Mouse (Mus musculus) gastrocnemius, postnatal 10 days (tissue): ENCODE results near the gene Fbxl12. TPM values are rescaled to one million over a fixed set of nuclear protein-coding genes. Genes with fewer than 3 reads are reported as not detected.
"Not testable (repeated sequence)": the region's sequence is repeated elsewhere in the genome, so short reads cannot be mapped to it uniquely, and the experiment has no call there.

Experiments
- DNase-seq: peaks from one replicate; pipeline ENCODE4 v3.0.0; 2021; ENCODE audit warnings: mixed read lengths
- total RNA-seq, 2 experiments: library from RNA; stranded (reverse); gene quantifications; 2 replicates each; pipeline ENCODE4 v1.2.3; 2021

Gene Fbxl12
- total RNA-seq, 2 experiments from 2014 or later, result 8.1 to 12.0 TPM

DNA sequence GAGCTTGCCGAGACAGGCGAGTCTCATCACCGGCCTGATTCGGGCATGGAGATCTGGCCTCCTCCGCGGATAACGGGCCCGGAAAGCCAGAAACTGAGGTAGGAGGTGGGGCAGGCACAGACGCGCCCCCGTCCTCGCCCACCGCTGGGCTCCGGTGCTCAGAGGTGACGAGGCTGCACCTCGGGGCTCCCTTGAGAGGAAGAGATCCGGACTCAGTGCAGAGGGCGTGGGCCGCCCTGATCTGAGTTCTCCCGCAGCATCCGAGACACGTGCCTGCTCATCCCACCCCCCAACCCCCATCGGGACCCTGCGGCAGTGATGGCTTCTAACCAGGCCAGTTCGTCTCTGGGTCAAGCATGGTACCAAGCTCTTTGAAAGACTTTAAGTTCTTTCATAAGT lies 7.7 kb upstream of the Fbxl12 start:
- no peak for DNase-seq

DNA sequence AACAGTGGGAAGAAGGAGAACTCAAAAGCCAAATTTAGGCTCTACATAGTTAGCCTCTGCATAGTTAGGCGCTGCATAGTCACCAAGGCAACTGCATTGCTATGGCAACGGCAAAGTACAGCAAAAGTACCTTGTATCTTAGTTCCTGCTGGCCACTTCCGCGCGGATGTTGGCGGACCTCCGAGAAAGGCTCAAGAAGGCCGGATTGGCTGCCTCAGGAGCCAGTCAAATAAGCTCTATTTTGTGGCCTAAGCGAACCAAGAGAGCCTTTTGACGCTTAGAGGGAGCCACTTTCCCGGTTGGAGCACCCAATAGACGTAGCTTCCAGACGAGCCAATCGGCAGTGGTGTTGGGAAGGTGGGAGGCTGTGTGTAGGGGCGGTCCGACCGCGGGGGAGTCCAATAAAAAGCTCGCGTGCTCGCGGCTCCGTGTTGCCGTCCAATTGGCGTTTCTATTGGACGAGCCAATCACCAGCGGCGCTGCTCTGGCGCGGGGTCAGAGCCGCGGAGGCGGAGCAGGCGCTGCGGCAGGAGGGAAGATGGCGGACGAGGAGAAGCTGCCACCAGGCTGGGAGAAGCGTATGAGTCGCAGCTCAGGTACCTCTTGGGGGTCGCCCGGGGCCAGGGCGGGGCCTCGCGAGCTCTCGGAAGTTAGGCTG lies 7.2 kb upstream of the Fbxl12 start, which contains the start of gene Pin1:
Pin1 (plus strand) TSS at position 494 of the 658 bp plus-strand sequence.
- DNase-seq, result peak; percentile 95

DNA sequence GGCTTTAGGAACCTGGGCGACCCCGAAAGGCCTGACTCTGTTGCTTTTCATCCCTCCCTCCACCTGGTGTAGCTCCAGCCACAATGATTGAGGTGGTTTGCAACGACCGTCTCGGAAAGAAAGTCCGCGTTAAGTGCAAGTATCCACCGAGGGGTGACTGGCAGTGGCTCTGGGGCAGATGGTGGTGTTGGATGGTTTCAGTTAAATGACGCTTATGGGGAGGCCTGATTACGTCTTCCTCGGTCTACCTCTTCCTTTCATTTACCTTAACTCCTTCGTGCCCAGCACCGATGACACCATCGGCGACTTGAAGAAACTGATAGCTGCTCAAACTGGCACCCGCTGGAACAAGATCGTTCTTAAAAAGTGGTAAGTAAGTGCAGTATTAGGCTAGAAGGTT lies 554 bp upstream of the Fbxl12 start:
- DNase-seq, result no peak

DNA sequence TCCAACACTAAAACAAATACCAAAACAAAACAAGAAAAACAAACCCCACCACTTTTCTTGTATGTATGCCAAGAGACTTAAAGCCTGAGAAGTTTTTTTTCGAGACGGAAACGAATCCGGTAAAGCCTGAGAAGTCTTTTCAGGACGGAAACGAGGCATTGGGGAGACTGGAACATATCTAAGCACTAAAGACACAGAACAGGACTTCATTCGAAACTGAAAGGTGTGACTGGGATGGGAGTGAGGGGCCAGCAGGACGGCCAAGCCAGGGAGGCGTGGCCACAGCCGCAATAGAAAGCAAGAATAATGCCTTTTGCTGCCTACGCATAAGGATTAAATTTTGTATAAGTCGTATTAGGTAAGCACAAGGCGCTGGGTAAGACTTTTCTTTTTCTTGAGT lies 786 bp downstream of the Fbxl12 start:
- no peak for DNase-seq

DNA sequence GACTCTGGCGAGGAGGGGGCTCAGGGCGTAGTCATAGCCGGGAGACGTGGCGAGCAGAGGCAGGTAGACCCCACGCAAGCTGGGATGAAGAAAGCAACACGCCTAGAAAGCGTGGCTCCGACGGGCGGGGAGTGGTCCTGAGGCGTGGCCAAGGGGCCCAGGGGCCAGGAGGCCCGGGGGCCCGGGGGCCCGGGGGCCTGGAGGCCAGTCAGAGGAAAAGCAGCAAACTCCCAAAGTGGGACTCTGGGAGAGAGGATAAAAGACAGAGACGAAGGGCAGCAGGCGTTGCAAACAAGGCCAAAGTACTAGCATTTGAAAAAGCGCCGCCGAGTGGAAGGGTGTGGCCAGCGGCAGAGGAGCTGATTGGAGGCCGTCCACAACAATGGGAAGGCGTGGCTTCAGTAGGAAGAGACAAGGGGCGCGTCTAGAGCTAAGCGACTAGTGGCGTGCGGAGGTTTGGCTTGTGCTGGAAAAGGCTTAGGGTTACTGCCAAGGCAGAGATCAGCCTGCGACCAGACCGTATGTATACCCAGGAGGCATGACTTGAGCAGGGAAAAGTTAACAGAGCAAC lies 1.6 kb downstream of the Fbxl12 start:
- DNase-seq, result peak; percentile 81

DNA sequence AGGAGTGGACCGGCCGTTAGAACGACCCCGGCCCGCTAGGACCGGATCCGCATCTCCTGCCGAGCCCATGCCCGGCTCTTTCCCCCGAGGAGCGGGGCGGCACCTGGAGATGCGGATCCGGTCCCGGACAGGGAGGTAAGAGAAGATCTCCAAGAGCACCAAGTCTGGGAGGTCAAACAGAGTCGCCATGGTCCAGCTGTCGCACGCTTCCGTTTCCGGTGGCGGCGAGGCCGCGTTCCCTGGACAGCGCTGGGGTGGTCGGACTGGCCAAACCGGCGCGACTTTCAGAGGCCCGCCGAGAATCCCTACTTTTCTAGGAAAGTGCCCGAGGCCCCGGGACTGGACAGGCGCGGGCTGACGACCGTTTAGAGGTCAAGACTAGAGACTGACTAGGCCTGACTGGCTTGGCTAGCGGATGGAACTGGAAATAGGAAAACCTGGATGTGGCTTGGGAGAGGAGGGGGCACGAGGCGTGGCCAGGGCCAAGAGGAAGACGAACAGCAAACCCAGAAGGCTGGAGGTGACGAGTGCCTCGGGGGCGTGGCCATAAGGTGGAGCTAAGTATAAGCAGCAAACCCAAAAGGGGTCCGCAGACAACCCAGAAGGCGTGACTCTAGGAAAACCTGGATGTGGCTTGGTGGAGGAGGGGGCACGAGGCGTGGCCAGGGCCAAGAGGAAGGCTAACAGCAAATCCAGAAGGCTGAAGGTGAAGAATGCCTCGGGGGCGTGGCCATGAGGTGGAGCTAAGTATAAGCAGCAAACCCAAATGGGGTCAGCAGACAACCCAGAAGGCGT lies 2.3 kb downstream of the Fbxl12 start, which contains the start of gene Ubl5:
Ubl5 (plus strand) TSS at position 778 of the 795 bp plus-strand sequence.
- peak; percentile 86 for DNase-seq

DNA sequence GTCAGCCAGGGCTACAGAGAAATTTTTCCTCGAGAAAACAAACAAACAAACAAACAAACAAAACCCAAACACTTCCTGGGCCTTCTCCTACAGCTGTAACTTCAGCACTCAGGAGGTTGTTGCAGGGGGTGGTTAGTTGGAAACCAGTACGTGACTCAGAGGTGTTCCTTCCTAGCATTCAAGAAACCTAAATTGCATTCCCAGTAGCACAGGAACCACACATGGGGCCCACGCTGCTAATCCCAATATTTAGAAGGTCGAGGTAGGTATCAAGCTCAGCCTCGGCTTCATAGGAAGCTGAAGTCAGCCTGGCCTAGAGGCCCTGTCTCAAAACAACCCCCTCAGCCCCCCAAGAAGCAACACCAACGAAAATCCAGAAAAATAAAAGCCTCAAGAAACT lies 3.1 kb downstream of the Fbxl12 start:
- DNase-seq, result no peak

DNA sequence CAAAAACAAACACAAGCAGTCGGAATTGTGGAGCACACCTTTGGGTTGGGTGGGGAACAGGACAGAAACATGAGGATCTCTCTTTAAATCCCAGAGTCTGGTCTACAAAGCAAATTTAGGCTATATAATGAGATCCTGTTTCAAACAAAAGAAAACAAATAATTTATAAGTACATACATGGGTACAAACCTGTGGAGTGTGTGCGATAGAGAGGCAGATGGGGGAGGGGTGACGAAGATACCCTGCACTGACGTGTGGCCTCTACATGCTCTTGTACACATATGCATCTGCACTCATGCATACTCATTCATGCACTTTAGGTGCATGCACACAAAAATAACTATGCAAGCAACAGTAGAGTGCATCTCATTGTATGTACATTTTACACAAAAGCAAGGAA lies 5.1 kb downstream of the Fbxl12 start:
- DNase-seq, result no peak

DNA sequence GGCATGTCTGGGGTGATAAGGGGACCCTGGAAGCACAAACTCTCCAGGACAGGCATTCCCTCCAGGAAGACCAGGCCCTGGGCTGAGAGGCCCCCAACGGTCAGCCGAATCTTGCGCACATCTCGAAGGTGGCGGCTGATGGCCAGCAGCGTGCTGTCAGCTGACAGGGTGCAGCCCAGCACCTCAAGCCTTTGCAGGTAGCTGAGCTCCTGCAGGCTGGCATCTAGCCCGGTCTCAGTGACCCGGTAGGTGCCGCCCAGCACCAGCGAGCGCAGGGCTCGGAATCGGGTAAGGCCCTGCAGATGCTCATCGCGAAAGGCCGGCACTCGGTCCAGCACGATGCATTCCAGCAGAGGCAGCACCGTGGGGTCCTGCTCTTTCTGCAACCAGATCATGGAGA lies 6.0 kb downstream of the Fbxl12 start:
- DNase-seq, result no peak

DNA sequence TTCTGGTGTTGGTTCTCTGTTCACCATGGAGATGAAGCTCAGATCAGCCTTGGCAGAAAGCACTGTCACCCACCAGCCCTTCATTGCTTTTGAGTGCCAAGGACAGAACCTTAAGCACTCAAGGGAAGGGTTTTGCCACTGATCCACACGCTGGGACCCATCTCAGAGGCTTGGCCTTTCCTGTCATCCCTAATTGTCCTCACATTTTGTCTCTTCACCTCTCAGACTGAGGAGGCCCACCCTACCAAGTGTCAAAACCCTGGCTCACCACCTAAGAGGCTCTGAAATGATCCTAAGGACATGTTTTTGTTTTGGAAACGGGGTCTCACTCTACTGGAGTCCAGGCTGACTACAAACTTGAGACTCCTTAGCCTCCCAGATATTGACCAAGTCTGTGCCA lies 7.8 kb downstream of the Fbxl12 start:
- no peak for DNase-seq

DNA sequence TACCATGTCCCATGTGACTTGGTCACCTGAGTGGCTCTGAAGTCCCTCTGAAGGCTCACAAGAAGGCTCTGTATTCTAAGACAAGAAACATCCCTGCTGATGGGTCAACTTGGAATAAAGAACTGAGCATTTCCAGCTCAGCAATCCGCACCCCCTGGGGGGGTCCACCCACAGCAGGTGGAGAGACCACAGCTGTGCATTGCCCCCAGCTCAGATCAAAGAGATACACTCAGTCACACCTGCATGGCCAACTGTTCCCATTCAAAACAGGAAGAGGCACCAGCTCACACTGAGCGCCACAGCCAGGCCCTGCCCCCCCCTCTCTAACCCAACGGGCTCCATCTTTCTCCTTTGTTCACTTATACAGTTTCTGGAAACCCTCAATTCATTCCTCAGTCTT lies 8.3 kb downstream of the Fbxl12 start:
- no peak for DNase-seq

DNA sequence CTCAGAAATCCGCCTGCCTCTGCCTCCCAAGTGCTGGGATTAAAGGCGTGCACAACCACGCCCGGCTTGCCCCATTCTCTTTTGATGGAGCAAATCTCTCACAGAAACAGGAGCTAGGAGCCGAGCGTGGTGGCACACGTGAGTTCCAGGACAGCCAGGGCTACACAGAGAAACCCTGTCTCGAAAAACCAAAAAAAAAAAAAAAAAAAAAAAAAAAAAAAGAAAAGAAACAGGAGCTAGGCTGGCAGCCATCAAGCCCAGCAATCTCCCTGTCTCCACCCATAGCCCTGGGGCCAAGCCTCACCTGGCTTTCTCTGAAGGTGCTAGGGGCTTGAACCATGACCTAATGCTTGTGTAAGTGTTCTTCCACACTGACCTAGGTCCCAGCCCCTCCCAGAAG lies 8.9 kb downstream of the Fbxl12 start:
- DNase-seq, result not testable (repeated sequence)

DNA sequence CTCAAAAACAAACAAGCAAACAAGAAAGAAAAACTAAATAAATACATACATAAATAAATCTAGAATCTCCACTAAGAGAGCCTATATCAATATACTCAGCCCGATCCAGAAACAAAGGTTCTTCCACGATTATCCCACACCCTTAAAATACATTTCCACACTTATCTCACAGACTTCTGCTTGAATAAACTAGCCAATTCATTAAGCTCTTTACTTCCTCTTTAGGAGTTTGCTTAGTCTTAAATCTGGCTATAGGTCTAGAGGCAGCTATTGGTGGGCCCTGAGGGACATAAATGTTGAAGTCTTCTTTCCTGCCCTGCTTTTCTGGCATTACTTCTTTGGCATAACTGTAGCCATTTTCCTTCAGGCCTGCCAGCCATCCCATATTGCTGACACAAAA lies 13.2 kb downstream of the Fbxl12 start:
- DNase-seq, result no peak

DNA sequence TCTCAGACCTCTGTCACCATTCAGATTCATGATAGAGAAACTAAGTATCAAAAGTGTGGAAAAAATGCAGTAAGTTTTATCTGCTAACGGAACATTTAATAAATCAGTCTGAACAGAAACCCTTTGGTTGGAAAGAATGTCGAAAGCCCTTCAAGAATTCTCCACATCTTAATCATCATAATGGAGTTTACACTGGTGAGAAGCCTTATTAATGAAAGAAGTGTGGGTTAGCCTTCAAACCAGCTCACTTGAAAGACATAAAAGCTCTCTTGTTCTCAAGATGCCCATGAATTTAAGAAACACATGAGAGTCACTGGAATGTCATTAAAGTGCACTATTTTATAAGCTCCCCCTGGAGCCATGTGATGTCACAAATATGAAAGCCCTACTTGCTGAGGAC lies 27.9 kb downstream of the Fbxl12 start:
- DNase-seq, result no peak

DNA sequence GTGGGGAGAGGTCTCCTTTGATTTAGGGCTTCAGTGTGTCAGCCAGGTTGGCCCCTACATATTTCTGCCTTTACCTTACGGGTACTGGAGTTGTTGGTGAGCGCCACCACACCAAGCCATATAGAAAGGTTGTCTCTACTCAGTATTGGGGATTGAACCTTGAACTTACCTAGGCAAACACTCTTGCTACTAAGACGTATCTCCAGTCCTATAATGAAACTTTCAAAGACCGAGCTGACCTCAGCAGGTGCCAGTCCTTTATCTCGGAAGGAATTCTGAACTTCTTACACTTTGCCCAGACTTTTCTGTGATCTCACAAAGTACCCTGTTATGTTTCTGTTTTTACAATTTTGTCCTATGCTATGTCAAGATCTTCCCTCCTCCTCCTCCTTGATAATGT lies 32.6 kb downstream of the Fbxl12 start:
- DNase-seq, result no peak

DNA sequence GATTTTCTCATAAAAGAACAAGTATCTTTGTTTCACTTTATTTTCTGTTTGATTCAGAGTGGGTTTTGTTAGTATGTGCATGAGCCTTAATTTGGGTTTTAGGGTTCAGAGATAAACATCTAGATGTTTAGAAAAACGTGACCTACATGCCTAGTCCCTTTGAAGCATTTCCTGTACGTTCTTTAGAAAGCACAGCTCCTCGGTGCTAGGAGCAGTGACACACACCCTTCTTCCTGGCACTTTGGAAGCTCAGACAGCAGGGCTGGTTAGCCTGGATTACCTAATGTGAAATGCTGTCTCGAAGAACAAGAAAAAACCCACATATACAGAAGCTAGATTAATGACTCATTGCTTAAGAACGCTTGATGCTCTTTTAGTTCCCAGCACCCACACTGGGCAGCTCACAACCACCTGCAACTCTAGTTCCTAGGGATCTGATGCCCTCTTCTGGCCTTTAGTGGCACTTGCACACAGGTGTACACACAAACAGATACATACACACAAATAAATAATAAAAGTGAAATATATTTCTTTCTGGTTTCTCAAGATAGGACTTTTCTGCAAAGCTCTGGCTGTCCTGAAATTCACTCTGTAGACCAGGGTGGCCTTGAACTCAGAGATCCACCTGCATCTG lies 34.6 kb downstream of the Fbxl12 start:
- no peak for DNase-seq

DNA sequence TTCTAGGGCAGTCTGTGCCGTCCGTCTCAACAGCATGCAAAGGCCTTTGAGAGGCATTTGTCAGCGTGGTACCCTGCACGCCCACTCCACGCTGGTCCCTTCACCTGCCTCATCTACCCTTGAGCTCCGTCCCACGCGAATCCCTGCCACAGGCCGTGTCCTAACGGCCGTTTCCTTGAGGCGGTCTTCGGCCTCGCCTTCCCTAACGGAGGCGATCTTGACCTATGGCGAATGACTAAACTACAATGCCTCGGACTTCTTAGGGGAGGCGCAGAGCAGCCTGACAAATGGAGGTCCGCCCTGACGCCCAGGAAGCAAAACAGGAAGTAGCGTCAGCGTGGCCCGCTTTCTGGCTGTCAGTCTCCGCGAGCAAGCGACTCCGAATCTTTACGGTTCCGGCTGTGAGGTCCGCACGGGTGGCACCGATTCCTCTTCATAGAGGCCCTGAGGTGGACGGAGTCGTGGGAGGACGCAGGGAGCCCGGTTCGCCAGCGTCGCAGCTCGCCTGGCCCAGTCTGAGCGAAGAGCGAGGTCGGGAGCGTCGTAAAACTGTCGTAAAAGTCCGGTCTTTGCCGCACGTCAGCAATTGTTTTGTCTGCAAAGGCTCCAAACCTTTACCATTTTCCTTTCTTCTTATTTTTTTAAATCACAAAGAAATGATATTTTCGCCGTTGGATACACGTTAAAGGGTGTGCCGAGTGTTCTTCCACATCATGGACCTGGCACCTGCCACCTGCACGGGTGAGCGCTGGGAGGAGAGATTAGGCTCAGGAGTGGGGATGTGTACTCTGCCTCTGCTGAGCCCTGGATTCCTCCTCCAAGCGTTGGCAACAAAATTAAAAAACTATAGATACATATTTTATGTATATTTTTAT lies 37.2 kb downstream of the Fbxl12 start:
- peak; percentile 77 for DNase-seq

DNA sequence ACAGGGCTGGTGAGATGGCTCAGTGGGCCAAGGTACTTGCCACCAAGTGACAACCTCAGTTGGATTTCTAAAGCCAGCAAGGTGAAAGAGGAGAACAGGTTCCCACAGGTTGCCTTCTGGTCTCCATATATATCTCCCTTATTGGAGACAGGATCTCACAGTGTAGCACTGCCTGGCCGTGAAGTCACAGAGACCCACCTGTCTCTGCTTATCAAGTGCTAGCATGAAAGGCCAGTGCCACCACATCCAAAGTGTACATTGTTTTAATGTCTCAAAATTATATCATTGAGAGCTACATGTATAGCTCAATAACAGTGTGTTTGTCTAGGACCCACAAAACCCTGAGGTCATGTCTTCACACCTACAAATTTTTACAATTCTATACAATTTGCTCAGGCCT lies 38.3 kb downstream of the Fbxl12 start:
- DNase-seq, result no peak

DNA sequence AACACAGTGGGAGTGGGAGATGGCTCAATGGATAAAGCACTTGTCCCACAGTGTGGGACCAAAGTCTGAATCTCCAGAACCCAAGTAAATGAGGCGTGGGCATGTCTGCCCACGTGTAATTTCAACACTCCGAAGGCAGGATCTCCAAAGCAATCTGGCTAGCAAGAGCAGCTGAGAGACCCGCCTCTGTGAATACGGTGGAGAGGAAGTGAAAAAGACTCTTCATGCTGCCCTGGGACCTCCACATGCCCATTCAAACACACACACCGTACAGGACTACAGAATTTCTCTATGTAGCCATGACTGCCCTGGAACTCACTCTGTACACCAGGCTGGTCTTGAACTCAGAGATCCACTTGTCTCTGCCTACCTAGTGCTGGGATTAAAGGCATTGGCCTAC lies 43.3 kb downstream of the Fbxl12 start:
- no peak for DNase-seq

DNA sequence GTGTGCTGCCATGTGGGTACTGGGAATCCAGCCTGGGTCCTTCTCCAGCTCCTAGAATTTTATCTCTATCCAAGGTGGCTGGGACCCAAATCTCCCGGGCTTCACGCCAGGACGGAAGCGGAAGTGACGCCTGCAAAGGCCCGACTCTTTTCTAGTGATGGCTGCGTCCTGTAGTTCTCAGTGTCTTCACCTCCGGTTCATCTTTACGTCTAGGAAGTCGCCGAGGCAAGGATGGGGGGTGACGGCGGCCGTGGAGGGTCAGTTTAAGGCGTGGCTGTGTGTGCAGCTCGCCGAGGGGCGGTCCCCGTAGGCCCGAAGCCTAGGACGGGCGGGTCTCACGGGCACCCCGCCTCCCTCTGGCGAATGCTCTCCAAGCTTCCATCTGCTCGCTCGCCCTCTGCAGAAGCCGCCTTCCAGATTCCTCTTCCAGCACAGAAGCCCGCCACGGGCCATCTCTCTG lies 63.4 kb downstream of the Fbxl12 start, which contains the start of gene Zfp846:
Zfp846 (plus strand) TSS at position 117 of the 460 bp plus-strand sequence.
- DNase-seq, result peak; percentile 95

DNA sequence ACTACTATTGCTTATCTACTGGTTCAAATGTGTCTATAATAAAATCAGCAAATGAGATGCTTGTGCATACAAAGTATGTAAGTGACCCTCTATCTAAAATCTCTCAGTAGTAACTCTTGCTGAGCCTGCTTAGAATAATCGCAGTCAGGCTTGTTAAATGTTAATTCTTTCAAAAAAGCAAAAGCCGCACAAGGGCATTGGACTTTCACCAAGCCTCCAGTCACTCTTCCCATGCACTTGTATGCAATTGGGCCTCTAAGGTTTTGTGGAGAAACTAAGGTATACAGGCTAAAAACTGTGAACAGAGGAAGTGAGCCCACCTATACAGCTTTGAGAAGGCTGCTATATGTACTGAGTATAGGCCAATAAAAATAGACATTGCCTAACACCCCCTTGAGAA lies 68.0 kb downstream of the Fbxl12 start:
- no peak for DNase-seq

DNA sequence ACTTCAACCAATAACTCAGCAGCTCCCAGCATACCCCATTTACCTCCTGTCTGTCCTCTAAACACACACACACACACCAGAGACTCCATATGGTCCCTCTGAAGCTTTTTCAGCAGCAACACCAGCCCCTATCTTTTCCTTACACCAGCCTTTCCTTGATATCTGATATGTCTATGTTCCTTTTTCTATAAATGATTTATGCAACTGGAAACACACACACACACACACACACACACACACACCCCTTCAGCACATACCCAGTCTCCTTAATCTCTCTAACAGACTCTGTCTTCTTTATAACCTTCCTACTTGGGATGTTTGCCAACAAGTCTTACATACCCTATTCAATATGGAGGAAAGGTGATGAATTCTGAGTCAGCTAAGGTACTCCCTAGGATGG lies 73.5 kb downstream of the Fbxl12 start:
- DNase-seq, result no peak
